Mouse (Mus musculus): Measurements from ENCODE around the gene Smad6.

Smad6 gene

GRCm38 (mm10) chr9:64021853-64022561, at the start of gene Smad6:
Gene Smad6 (minus strand): TSS chr9:64022059.
- peak; percentile 94 to 97 for DNase-seq (ENCODE audit: inconsistent age in 2 of 2, low spot score in 1 of 2)

- no peak for DNase-seq (ENCODE audit: inconsistent age in 2 of 2, low spot score in 1 of 2)
Observed at GRCm38 (mm10) chr9:64070674-64071073, 48.8 kb upstream of the Smad6 start.

GRCm38 (mm10) chr9:64069131-64069530, 47.3 kb upstream of the Smad6 start:
- no peak for DNase-seq (ENCODE audit: inconsistent age in 2 of 2, low spot score in 1 of 2)

DNA sequence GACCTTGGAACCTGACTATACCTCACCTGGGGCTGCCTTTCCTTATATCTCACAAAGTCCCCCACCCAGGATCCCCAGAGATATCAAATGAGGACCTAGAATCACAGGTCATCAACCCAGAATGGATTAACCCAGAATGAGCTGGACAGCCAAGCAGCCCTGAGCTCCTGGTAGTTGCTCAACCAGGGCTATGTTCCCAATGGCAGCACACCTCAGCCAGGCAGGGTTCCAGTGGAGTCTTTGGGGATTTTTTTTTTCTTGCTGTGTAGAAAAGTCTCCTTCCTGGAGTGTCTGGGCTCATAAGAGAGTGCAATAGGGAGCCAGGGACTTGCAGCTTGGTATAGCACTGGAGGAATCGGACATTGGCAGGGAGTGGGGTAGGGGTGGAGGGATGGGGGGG, 46.7 kb upstream of the Smad6 start:
- no peak for DNase-seq (ENCODE audit: inconsistent age in 2 of 2, low spot score in 1 of 2)

DNA sequence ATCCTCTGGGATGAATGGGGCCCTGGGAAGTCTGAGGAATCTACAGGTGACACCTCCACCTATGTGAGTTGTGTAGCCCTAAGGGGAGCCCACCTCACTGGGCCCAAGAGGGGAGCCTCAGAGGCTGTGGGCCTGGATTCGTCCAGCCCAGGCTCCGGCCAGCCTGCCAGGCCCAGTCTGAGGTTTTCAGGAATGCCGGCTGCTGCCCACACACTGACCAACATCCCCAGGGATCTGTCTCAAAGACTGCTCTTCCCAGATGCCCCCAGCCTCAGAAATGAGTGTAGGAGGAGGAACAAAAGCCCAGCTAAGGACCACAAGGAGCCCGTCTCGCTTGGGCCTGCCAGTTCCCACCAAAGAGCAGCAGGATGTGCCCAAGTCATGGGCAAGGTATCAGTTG, 45.9 kb upstream of the Smad6 start:
- DNase-seq (ENCODE audit: inconsistent age in 2 of 2, low spot score in 1 of 2): no peak

DNA sequence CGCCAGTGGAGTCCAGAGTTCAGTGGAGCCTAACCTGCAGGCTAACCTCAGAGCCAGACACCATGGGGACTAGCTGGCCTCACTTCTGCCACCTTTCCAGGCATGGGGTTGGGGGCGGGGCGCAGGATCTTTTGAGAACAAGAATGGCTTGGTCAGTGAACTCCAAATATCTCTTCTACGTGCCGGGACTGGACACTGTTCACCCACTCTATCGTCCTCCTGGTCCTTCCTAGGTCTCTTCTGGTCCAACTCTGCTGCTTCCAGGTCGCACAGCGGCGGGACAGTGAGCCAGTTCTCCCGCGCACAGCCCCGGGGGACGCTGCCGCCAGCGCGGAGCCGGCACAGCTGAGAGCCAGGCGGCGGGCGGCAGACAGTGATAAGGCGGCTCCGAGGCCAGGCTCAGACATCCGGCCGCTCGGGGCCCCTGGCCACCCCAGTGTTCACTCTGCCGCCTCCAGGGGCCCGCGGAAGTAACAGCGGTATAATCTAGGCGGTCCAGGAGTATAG, 38.2 kb upstream of the Smad6 start:
- DNase-seq (ENCODE audit: inconsistent age in 2 of 2, low spot score in 1 of 2): peak; percentile 45 to 78

DNA sequence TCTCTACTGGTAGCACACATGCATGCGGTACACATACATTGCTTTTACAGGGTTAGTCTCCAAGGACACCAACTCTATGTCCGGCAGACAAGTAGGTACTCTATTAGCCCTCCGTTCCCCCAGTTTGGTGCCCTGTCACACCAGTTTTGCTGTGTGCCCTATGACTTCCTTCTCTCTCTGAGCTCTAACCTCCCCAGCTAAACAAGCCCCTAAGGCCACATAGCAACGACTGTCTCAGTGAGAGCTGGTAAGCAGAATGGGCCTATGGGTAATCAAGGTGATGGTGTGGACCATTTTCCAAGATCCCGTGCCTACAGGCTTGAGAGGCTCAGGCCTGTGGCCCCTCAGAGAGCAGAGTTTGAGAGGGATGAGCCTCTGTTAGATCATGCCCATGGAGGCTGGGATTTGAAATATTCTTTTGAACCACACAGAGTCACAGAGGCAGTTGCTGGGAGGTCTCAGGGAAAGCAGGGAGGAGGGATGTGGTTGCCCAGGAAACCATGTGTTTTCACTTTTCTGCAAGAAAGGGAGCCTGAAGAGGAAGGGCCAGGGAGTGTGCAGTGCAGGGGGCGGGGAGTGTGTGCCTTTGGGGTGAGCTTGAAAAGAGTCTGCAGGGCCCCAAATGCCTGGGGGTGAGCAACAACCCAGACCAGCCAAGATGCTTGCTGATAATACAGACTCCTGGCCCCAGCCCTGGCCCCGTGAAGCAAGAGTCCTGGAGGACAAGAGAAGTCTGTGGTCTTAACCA, 36.2 kb upstream of the Smad6 start:
- DNase-seq (ENCODE audit: inconsistent age in 2 of 2, low spot score in 1 of 2): no peak

DNA sequence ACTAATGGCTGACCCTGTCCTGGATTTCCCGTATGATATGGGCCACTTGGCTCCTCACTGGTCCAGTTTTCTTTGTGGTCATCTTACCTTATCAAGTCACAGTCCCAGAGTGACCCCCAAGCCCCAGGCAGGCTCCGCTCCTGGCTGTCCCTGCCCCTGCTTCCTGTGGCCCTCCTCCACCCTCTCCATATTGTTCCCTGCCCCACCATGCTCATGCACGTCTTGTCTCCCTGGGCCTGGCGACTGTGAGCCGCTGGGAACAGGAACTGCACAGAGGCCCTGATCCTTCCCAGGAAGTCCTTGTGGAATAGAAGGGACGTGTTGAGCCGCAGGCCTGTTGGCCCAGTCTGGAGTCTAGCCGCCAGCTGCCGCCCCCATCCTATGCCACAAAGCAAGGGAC, 33.3 kb upstream of the Smad6 start:
- no peak for DNase-seq (ENCODE audit: inconsistent age in 2 of 2, low spot score in 1 of 2)

DNA sequence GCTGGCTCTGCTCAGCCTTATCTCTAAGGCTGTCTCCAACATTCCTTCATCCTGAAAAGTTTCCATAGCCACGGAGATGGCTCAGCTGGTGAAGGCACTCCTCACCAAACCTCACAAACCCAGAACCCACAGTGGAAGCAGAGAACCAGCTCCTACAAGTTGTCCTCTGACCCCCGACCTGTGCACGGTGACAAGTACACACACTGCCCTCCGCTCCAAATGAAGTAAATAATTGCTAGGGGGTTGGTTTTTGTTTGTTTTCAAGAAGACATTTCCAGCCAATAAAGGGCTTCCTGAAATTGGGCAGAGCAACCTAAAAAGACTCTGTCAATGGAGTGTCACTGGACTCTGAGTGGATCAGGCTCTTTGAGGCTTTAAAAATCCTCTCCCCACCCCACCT, 31.9 kb upstream of the Smad6 start:
- DNase-seq (ENCODE audit: inconsistent age in 2 of 2, low spot score in 1 of 2): no peak

DNA sequence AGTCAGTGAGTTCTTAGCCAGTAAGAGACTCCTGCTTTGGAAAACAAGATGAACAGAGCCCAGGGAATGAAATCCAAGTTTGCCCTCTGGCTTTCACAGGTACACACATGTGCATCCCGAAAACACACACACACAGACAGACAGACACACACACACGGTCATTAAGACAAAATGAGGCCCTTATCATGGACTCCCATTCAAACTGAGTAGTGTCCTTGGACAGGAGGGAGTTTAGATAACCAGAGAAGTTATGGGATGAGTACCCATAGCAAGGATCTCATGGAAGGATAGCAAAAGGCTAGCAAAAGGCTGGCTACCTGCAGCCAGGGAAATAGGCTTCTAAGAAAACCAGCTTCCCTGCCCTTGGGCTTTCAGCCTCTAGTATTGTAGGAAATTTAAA, 29.4 kb upstream of the Smad6 start:
- DNase-seq (ENCODE audit: inconsistent age in 2 of 2, low spot score in 1 of 2): no peak

- DNase-seq (ENCODE audit: inconsistent age in 2 of 2, low spot score in 1 of 2): peak; percentile 78 to 92
Observed at GRCm38 (mm10) chr9:64050513-64051065, 28.7 kb upstream of the Smad6 start.

GRCm38 (mm10) chr9:64049471-64050380, 27.9 kb upstream of the Smad6 start:
- peak; percentile 94 to 96 for DNase-seq (ENCODE audit: inconsistent age in 2 of 2, low spot score in 1 of 2)

- peak; percentile 65 to 71 for DNase-seq (ENCODE audit: inconsistent age in 2 of 2, low spot score in 1 of 2)
Observed at GRCm38 (mm10) chr9:64045117-64045890, 23.4 kb upstream of the Smad6 start.

GRCm38 (mm10) chr9:64044343-64044742, 22.5 kb upstream of the Smad6 start:
- no peak for DNase-seq (ENCODE audit: inconsistent age in 2 of 2, low spot score in 1 of 2)

- no peak for DNase-seq (ENCODE audit: inconsistent age in 2 of 2, low spot score in 1 of 2)
Observed at GRCm38 (mm10) chr9:64042911-64043310, 21.1 kb upstream of the Smad6 start.

DNA sequence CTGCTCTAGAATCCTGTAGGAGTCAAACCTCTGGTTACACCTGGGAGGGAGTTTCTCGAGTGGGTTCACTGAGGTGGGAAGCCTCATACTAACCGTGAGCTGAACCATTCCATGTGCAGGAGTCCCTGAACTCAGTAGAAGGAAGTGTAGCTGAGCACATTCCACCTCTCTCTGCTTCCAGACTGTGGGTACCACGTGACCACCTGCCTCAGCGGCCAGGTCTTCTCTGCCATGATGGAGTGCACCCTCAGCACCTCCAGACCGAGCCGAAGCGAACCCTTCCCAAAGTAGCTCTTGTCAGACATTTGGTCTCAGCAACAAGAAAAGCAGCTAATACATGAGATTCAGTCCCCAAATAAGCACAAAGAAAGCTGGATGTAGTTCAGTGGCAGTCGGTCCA, 20.4 kb upstream of the Smad6 start:
- no peak for DNase-seq (ENCODE audit: inconsistent age in 2 of 2, low spot score in 1 of 2)

GRCm38 (mm10) chr9:64029908-64030631, 8.2 kb upstream of the Smad6 start:
- DNase-seq (ENCODE audit: inconsistent age in 2 of 2, low spot score in 1 of 2): peak; percentile 24 to 48

- DNase-seq (ENCODE audit: inconsistent age in 2 of 2, low spot score in 1 of 2): peak; percentile 45 to 77
Observed at GRCm38 (mm10) chr9:64025565-64025964, 3.7 kb upstream of the Smad6 start.

DNA sequence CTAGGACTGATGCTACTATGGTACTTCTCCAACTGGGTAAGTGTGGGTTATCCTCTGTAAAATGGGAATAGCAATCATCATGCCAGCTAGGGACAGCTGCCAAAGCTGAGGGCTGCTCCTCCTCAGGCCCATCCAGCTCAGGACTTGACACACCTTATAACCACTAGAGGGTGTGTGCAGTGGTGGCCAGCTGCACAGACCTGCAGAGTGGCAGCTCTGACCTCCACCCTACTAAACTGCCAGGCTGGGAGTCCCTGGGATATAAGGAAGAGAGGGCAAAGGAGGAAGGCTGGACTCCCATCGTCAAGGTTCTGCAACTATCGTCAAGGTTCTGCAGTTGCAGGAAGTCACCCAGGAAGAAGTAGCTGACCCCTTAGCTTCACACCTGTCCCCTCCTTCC, 3.1 kb upstream of the Smad6 start:
- peak in 1 of 2 experiments; percentile 46 for DNase-seq (ENCODE audit: inconsistent age in 2 of 2, low spot score in 1 of 2)

Measured in adrenal gland, adult (tissue).